Mouse (Mus musculus): ENCODE results near the gene Gprc5b. TPM values are rescaled to one million over a fixed set of nuclear protein-coding genes. Genes with fewer than 3 reads are reported as not detected.

Gene Gprc5b
- 4.9 and 9.9 TPM in 2 replicates for polyA plus RNA-seq (2014; fragmentation: Nextera tagmentation; extraction: Ambion mirVana)

GRCm38 (mm10) chr7:118995007-118995406 lies at the start of gene Gprc5b:
TSS of gene Gprc5b (minus strand) at chr7:118995211.
- H3K4me1 ChIP-seq (ENCODE audit: control insufficient read depth, insufficient read depth, low read length), result peaks cover 45% of the 10 kb centered on the region
- no peaks in the 10 kb centered on the region for H3K27me3 ChIP-seq (ENCODE audit: control insufficient read depth, insufficient read depth, low read length)
- no peak within 1 kb of the TSS; the same call in 1 of the 2 replicates for H3K27ac ChIP-seq (ENCODE audit: low read depth, low read length)
- H3K9me3 ChIP-seq (ENCODE audit: control insufficient read depth, low read length), result no peaks in the 10 kb centered on the region
- peak within 1 kb of the TSS; percentile 51 for H3K9ac ChIP-seq (replicated peaks; ENCODE audit: low read depth, low read length)
- WGBS, result under 1% methylated on average over 18 of the region's 44 CpGs
- peak within 1 kb of the TSS; percentile 86 for H3K4me2 ChIP-seq (ENCODE audit: low read depth, low read length)
- no peaks in the 10 kb centered on the region for H3K36me3 ChIP-seq (ENCODE audit: control insufficient read depth, insufficient read depth, low read length)
- peak; percentile 90 for ATAC-seq (ENCODE audit: low read depth)
- peak within 1 kb of the TSS; percentile 52 for H3K4me3 ChIP-seq (ENCODE audit: low read depth, low read length)

GRCm38 (mm10) chr7:119041502-119041901 lies 46.5 kb upstream of the Gprc5b start:
- Histone ChIP-seq H3K27ac (ENCODE audit: low read depth, low read length) (no peak overlapping the region), H3K4me2 (ENCODE audit: low read depth, low read length) (no peak overlapping the region), H3K27me3 (ENCODE audit: control insufficient read depth, insufficient read depth, low read length) (no peaks in the 10 kb centered on the region), H3K4me3 (ENCODE audit: low read depth, low read length) (no peak overlapping the region), H3K36me3 (ENCODE audit: control insufficient read depth, insufficient read depth, low read length) (no peaks in the 10 kb centered on the region), H3K9ac (replicated peaks; ENCODE audit: low read depth, low read length) (no peak overlapping the region), H3K4me1 (ENCODE audit: control insufficient read depth, insufficient read depth, low read length) (no peaks in the 10 kb centered on the region), H3K9me3 (ENCODE audit: control insufficient read depth, low read length) (no peaks in the 10 kb centered on the region)
- ATAC-seq (ENCODE audit: low read depth), result no peak

GRCm38 (mm10) chr7:119037581-119037980 lies 42.6 kb upstream of the Gprc5b start:
- no peaks in the 10 kb centered on the region for H3K36me3 ChIP-seq (ENCODE audit: control insufficient read depth, insufficient read depth, low read length)
- no peak overlapping the region for H3K27ac ChIP-seq (ENCODE audit: low read depth, low read length)
- no peak overlapping the region for H3K4me2 ChIP-seq (ENCODE audit: low read depth, low read length)
- H3K4me1 ChIP-seq (ENCODE audit: control insufficient read depth, insufficient read depth, low read length), result no peaks in the 10 kb centered on the region
- ATAC-seq (ENCODE audit: low read depth), result no peak
- no peaks in the 10 kb centered on the region for H3K27me3 ChIP-seq (ENCODE audit: control insufficient read depth, insufficient read depth, low read length)
- no peak overlapping the region for H3K4me3 ChIP-seq (ENCODE audit: low read depth, low read length)
- no peaks in the 10 kb centered on the region for H3K9me3 ChIP-seq (ENCODE audit: control insufficient read depth, low read length)
- H3K9ac ChIP-seq (replicated peaks; ENCODE audit: low read depth, low read length), result no peak overlapping the region

GRCm38 (mm10) chr7:119034243-119034961 lies 39.4 kb upstream of the Gprc5b start:
- Histone ChIP-seq H3K4me2 (ENCODE audit: low read depth, low read length) (no peak overlapping the region), H3K27ac (ENCODE audit: low read depth, low read length) (no peak overlapping the region), H3K4me1 (ENCODE audit: control insufficient read depth, insufficient read depth, low read length) (no peaks in the 10 kb centered on the region), H3K27me3 (ENCODE audit: control insufficient read depth, insufficient read depth, low read length) (no peaks in the 10 kb centered on the region), H3K9ac (replicated peaks; ENCODE audit: low read depth, low read length) (no peak overlapping the region), H3K4me3 (ENCODE audit: low read depth, low read length) (no peak overlapping the region), H3K36me3 (ENCODE audit: control insufficient read depth, insufficient read depth, low read length) (no peaks in the 10 kb centered on the region), H3K9me3 (ENCODE audit: control insufficient read depth, low read length) (no peaks in the 10 kb centered on the region)
- ATAC-seq (ENCODE audit: low read depth), result no peak
- 69% methylated on average over 15 of the region's 15 CpGs for WGBS

GRCm38 (mm10) chr7:119023394-119023921 lies 28.4 kb upstream of the Gprc5b start:
- 29% methylated on average over 17 of the region's 17 CpGs for WGBS
- ATAC-seq (ENCODE audit: low read depth), result no peak
- H3K27ac ChIP-seq (ENCODE audit: low read depth, low read length), result no peak overlapping the region

GRCm38 (mm10) chr7:119022238-119023156 lies 27.5 kb upstream of the Gprc5b start:
- Histone ChIP-seq H3K4me2 (ENCODE audit: low read depth, low read length) (no peak overlapping the region), H3K4me1 (ENCODE audit: control insufficient read depth, insufficient read depth, low read length) (no peaks in the 10 kb centered on the region), H3K27ac (ENCODE audit: low read depth, low read length) (no peak overlapping the region), H3K9me3 (ENCODE audit: control insufficient read depth, low read length) (no peaks in the 10 kb centered on the region), H3K9ac (replicated peaks; ENCODE audit: low read depth, low read length) (no peak overlapping the region), H3K4me3 (ENCODE audit: low read depth, low read length) (no peak overlapping the region), H3K27me3 (ENCODE audit: control insufficient read depth, insufficient read depth, low read length) (no peaks in the 10 kb centered on the region), H3K36me3 (ENCODE audit: control insufficient read depth, insufficient read depth, low read length) (no peaks in the 10 kb centered on the region)
- WGBS, result 77% methylated on average over 19 of the region's 19 CpGs
- peak; percentile 36; the same call in 1 of the 2 replicates for ATAC-seq (ENCODE audit: low read depth)

More at GRCm38 (mm10) chr7:119023394-119023921, 28.4 kb upstream of the Gprc5b start:
- no peaks in the 10 kb centered on the region for H3K36me3 ChIP-seq (ENCODE audit: control insufficient read depth, insufficient read depth, low read length)
- no peaks in the 10 kb centered on the region for H3K27me3 ChIP-seq (ENCODE audit: control insufficient read depth, insufficient read depth, low read length)
- H3K9me3 ChIP-seq (ENCODE audit: control insufficient read depth, low read length), result no peaks in the 10 kb centered on the region
- H3K4me3 ChIP-seq (ENCODE audit: low read depth, low read length), result no peak overlapping the region
- no peak overlapping the region for H3K4me2 ChIP-seq (ENCODE audit: low read depth, low read length)
- no peaks in the 10 kb centered on the region for H3K4me1 ChIP-seq (ENCODE audit: control insufficient read depth, insufficient read depth, low read length)
- H3K9ac ChIP-seq (replicated peaks; ENCODE audit: low read depth, low read length), result no peak overlapping the region

GRCm38 (mm10) chr7:119019537-119019936 lies 24.5 kb upstream of the Gprc5b start:
- Histone ChIP-seq H3K4me2 (ENCODE audit: low read depth, low read length) (no peak overlapping the region), H3K9ac (replicated peaks; ENCODE audit: low read depth, low read length) (no peak overlapping the region), H3K4me1 (ENCODE audit: control insufficient read depth, insufficient read depth, low read length) (no peaks in the 10 kb centered on the region), H3K9me3 (ENCODE audit: control insufficient read depth, low read length) (no peaks in the 10 kb centered on the region), H3K36me3 (ENCODE audit: control insufficient read depth, insufficient read depth, low read length) (no peaks in the 10 kb centered on the region), H3K4me3 (ENCODE audit: low read depth, low read length) (no peak overlapping the region), H3K27ac (ENCODE audit: low read depth, low read length) (no peak overlapping the region), H3K27me3 (ENCODE audit: control insufficient read depth, insufficient read depth, low read length) (no peaks in the 10 kb centered on the region)
- peak; percentile 77; the same call in 1 of the 2 replicates for ATAC-seq (ENCODE audit: low read depth)
- 14% methylated on average over 4 of the region's 4 CpGs for WGBS

- Histone ChIP-seq H3K4me1 (ENCODE audit: control insufficient read depth, insufficient read depth, low read length) (no peaks in the 10 kb centered on the region), H3K4me3 (ENCODE audit: low read depth, low read length) (no peak overlapping the region), H3K9me3 (ENCODE audit: control insufficient read depth, low read length) (no peaks in the 10 kb centered on the region), H3K4me2 (ENCODE audit: low read depth, low read length) (no peak overlapping the region), H3K27ac (ENCODE audit: low read depth, low read length) (no peak overlapping the region), H3K9ac (replicated peaks; ENCODE audit: low read depth, low read length) (no peak overlapping the region), H3K27me3 (ENCODE audit: control insufficient read depth, insufficient read depth, low read length) (no peaks in the 10 kb centered on the region), H3K36me3 (ENCODE audit: control insufficient read depth, insufficient read depth, low read length) (no peaks in the 10 kb centered on the region)
- ATAC-seq (ENCODE audit: low read depth), result no peak
- WGBS, result 0% methylated on average over 3 of the region's 3 CpGs
These were observed 20.7 kb upstream of the Gprc5b start for GRCm38 (mm10) chr7:119015736-119016135.
